Mouse (Mus musculus) liver, embryonic 13.5 days (tissue): ENCODE data around the gene Kcnq4. TPM values are rescaled to one million over a fixed set of nuclear protein-coding genes. Genes with fewer than 3 reads are reported as not detected.
A peak's percentile ranks its signal among the peaks of the same experiment; 100 is the strongest.

Experiments
- ATAC-seq: fragments of 200-750 bp; cut with Nextera tagmentation; 2 replicates; pipeline ENCODE4 v1.8.0; 2017; ENCODE audit warnings: low read depth, mild to moderate bottlenecking, moderate number of reproducible peaks, moderate library complexity
- DNase-seq: peaks from one replicate; pipeline ENCODE4 v3.0.0; 2022
- H3K27ac ChIP-seq: fragments of 300-500 bp; sonication (generic); 2 replicates; pipeline ENCODE4 v1.5.1; 2015; ENCODE audit warnings: moderate library complexity, mild to moderate bottlenecking, inconsistent platforms
- H3K27me3 ChIP-seq: fragments of 300-500 bp; sonication (generic); 2 replicates; pipeline ENCODE4 v1.6.1; 2015; ENCODE audit warnings: mild to moderate bottlenecking, inconsistent platforms
- H3K36me3 ChIP-seq: fragments of 300-500 bp; sonication (generic); 2 replicates; pipeline ENCODE4 v1.6.1; 2015; ENCODE audit warnings: mild to moderate bottlenecking, inconsistent platforms
- H3K4me1 ChIP-seq: fragments of 300-500 bp; sonication (generic); replicated peaks from 2 replicates; pipeline ENCODE4 v1.6.1; 2015; ENCODE audit warnings: inconsistent platforms
- H3K4me2 ChIP-seq: fragments of 300-500 bp; sonication (generic); 2 replicates; pipeline ENCODE4 v1.6.1; 2015; ENCODE audit warnings: inconsistent platforms, mild to moderate bottlenecking, moderate library complexity
- H3K4me3 ChIP-seq: fragments of 300-500 bp; sonication (generic); replicated peaks from 2 replicates; pipeline ENCODE4 v1.5.1; 2015; ENCODE audit warnings: mild to moderate bottlenecking, inconsistent platforms
- H3K9ac ChIP-seq: fragments of 300-500 bp; sonication (generic); 2 replicates; pipeline ENCODE4 v1.6.1; 2015; ENCODE audit warnings: mild to moderate bottlenecking, inconsistent platforms
- H3K9me3 ChIP-seq: fragments of 300-500 bp; sonication (generic); replicated peaks from 2 replicates; pipeline ENCODE4 v1.6.1; 2016; ENCODE audit warnings: inconsistent platforms
- WGBS: fragments of 180-500 bp; shearing (Covaris S2); methylation state at CpG from one replicate; pipeline ENCODE4 v1.1.7; 2015; ENCODE audit not compliant: insufficient replicate concordance; 5-methylcytosine and 5-hydroxymethylcytosine counted together
- polyA plus RNA-seq: library from polyadenylated mRNA; unstranded; fragments of >200 nt; fragmentation: Nextera tagmentation; extraction: Ambion mirVana; gene quantifications from 2 replicates; pipeline ENCODE4 v1.2.1, GENCODE M21; 2015

The Kcnq4 gene
- polyA plus RNA-seq, 1 experiment from 2014 or later, result 0.10 TPM

GRCm38 (mm10) chr4:120725516-120726090, 22.8 kb downstream of the Kcnq4 start:
- H3K36me3 ChIP-seq, result no peaks in the 10 kb centered on the region
- peaks cover 83% of the 10 kb centered on the region for H3K27me3 ChIP-seq
- 44% methylated on average over 5 of the region's 5 CpGs for WGBS
- H3K9me3 ChIP-seq, result no peaks in the 10 kb centered on the region
- no peak overlapping the region for H3K9ac ChIP-seq
- DNase-seq (no peak), ATAC-seq (no peak)
- peaks cover 8% of the 10 kb centered on the region for H3K4me1 ChIP-seq
- no peak overlapping the region for H3K4me3 ChIP-seq
- no peak overlapping the region; the same call in 1 of the 2 replicates for H3K27ac ChIP-seq
- no peak overlapping the region for H3K4me2 ChIP-seq

DNA sequence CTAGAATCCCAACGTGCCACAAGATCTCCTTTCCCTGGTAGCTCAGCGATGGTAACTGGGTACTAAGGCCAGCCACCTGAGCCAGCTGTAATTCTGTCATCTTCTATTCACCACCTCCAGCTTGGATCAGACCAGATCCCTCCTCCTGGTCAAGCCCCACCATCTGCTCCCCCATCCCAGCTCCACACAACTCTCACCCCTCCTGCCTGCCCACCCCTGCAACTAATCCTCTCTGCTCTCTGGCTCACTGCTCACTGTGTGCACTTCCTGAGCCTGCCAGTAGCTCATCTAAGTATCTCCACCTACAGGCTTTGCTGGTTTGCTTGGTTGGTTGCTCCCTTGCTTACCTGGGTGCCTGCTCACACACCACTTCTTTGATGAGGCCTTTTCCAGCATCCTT, 26.8 kb downstream of the Kcnq4 start:
- WGBS, result 42% methylated on average over 2 of the region's 2 CpGs
- H3K27ac ChIP-seq, result no peak overlapping the region
- DNase-seq, result no peak
- H3K4me2 ChIP-seq, result no peak overlapping the region
- H3K36me3 ChIP-seq, result no peaks in the 10 kb centered on the region
- H3K4me3 ChIP-seq, result no peak overlapping the region
- no peak for ATAC-seq
- no peak overlapping the region for H3K9ac ChIP-seq
- peaks cover 3% of the 10 kb centered on the region for H3K4me1 ChIP-seq
- no peaks in the 10 kb centered on the region for H3K9me3 ChIP-seq
- H3K27me3 ChIP-seq, result peaks cover 76% of the 10 kb centered on the region

- Histone ChIP-seq H3K9ac (no peak overlapping the region), H3K27ac (no peak overlapping the region), H3K4me1 (peaks cover 17% of the 10 kb centered on the region), H3K4me2 (no peak overlapping the region), H3K36me3 (no peaks in the 10 kb centered on the region), H3K9me3 (no peaks in the 10 kb centered on the region), H3K4me3 (no peak overlapping the region), H3K27me3 (peaks cover 77% of the 10 kb centered on the region)
- WGBS, result 35% methylated on average over 5 of the region's 5 CpGs
- DNase-seq, result no peak
- no peak for ATAC-seq
These were observed 29.3 kb downstream of the Kcnq4 start for GRCm38 (mm10) chr4:120719152-120719551.

- Histone ChIP-seq H3K9me3 (no peaks in the 10 kb centered on the region), H3K4me1 (peaks cover 23% of the 10 kb centered on the region), H3K4me2 (no peak overlapping the region), H3K9ac (no peak overlapping the region), H3K27ac (no peak overlapping the region), H3K27me3 (peaks cover 68% of the 10 kb centered on the region), H3K4me3 (no peak overlapping the region), H3K36me3 (no peaks in the 10 kb centered on the region)
- ATAC-seq (no peak), DNase-seq (no peak)
- WGBS, result 50% methylated on average over 8 of the region's 8 CpGs
These were observed 30.8 kb downstream of the Kcnq4 start for GRCm38 (mm10) chr4:120717591-120717990.

GRCm38 (mm10) chr4:120716765-120717164, 31.6 kb downstream of the Kcnq4 start:
- Histone ChIP-seq H3K27me3 (peaks cover 68% of the 10 kb centered on the region), H3K9ac (peak overlapping the region; percentile 40; the same call in 1 of the 2 replicates)

GRCm38 (mm10) chr4:120716141-120716571, 32.3 kb downstream of the Kcnq4 start:
- peak overlapping the region; percentile 40; the same call in 1 of the 2 replicates for H3K9ac ChIP-seq
- no peaks in the 10 kb centered on the region for H3K36me3 ChIP-seq
- peaks cover 68% of the 10 kb centered on the region for H3K27me3 ChIP-seq
- peaks cover 23% of the 10 kb centered on the region for H3K4me1 ChIP-seq
- peak overlapping the region; percentile 39 for H3K4me3 ChIP-seq
- H3K27ac ChIP-seq, result no peak overlapping the region
- 1% methylated on average over 12 of the region's 12 CpGs for WGBS
- peak; percentile 73 for DNase-seq
- H3K4me2 ChIP-seq, result peak overlapping the region; percentile 69
- peak; percentile 77 for ATAC-seq
- H3K9me3 ChIP-seq, result no peaks in the 10 kb centered on the region

More at GRCm38 (mm10) chr4:120716765-120717164, 31.6 kb downstream of the Kcnq4 start:
- H3K4me3 ChIP-seq, result peak overlapping the region; percentile 39
- peak overlapping the region; percentile 69 for H3K4me2 ChIP-seq
- DNase-seq (no peak), ATAC-seq (no peak)
- H3K36me3 ChIP-seq, result no peaks in the 10 kb centered on the region
- H3K9me3 ChIP-seq, result no peaks in the 10 kb centered on the region
- peaks cover 23% of the 10 kb centered on the region for H3K4me1 ChIP-seq
- H3K27ac ChIP-seq, result no peak overlapping the region
- 10% methylated on average over 12 of the region's 12 CpGs for WGBS

GRCm38 (mm10) chr4:120713856-120714497, 34.4 kb downstream of the Kcnq4 start:
- no peak overlapping the region for H3K27ac ChIP-seq
- 52% methylated on average over 6 of the region's 6 CpGs for WGBS
- no peak overlapping the region for H3K9ac ChIP-seq
- H3K4me2 ChIP-seq, result no peak overlapping the region
- ATAC-seq (0 out of 2 replicates have a peak, but pooled peaks have one; percentile 18), DNase-seq (no peak)
- H3K4me1 ChIP-seq, result peaks cover 23% of the 10 kb centered on the region
- H3K9me3 ChIP-seq, result no peaks in the 10 kb centered on the region
- no peak overlapping the region for H3K4me3 ChIP-seq
- peaks cover 84% of the 10 kb centered on the region for H3K27me3 ChIP-seq
- H3K36me3 ChIP-seq, result no peaks in the 10 kb centered on the region

- WGBS, result 84% methylated on average over 6 of the region's 6 CpGs
- no peak overlapping the region for H3K4me2 ChIP-seq
- H3K27ac ChIP-seq, result no peak overlapping the region
- H3K4me1 ChIP-seq, result peaks cover 23% of the 10 kb centered on the region
- no peaks in the 10 kb centered on the region for H3K36me3 ChIP-seq
- H3K4me3 ChIP-seq, result no peak overlapping the region
- ATAC-seq (no peak), DNase-seq (no peak)
- H3K9me3 ChIP-seq, result no peaks in the 10 kb centered on the region
- peaks cover 84% of the 10 kb centered on the region for H3K27me3 ChIP-seq
- H3K9ac ChIP-seq, result no peak overlapping the region
These were observed 35.4 kb downstream of the Kcnq4 start for GRCm38 (mm10) chr4:120713021-120713420.

DNA sequence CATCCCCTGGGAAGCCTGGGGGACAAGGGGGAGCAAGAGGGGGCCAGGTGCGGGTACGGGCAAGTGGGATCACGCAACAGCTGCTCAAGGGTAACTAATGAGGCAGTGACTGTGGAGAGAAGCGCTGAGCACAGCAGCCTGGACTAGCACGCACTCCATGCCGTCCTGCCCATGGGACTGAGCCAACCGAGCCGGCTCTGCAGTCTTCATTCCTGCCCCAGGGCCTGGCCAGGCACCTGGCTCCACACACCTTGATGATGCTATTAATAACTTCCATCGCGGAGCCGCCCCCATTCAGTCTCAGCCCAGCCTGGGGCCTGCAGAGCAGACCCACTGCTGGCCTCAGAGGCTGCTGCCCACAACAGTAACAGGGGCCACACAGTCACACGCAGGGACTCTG, 36.2 kb downstream of the Kcnq4 start:
- Histone ChIP-seq H3K27me3 (peaks cover 82% of the 10 kb centered on the region), H3K27ac (no peak overlapping the region), H3K9ac (no peak overlapping the region), H3K4me1 (peaks cover 23% of the 10 kb centered on the region), H3K36me3 (no peaks in the 10 kb centered on the region), H3K4me3 (no peak overlapping the region), H3K9me3 (no peaks in the 10 kb centered on the region), H3K4me2 (no peak overlapping the region)
- 78% methylated on average over 12 of the region's 12 CpGs for WGBS
- no peak for DNase-seq
- ATAC-seq, result no peak

DNA sequence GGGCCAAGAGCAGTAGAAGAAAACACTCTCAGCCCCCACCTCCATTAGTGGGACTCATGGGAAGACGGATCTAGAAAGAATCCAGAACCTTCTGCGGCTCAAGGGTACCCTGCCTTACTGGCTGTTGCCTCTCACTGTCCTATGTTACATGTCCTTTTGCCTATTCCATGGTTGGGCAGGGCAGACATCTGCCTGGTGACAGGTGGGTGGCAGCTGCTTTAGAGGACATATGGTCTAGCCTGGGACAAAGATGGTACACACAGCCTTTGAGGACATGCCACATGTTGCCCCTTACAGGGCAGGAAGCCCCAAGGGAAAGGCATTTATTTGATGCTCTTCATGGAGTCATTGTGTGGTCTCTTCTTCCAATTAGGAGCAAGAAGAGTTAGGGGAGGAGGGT, 45.9 kb downstream of the Kcnq4 start:
- H3K4me1 ChIP-seq, result peaks cover 19% of the 10 kb centered on the region
- no peaks in the 10 kb centered on the region for H3K9me3 ChIP-seq
- peaks cover 77% of the 10 kb centered on the region for H3K27me3 ChIP-seq
- H3K4me3 ChIP-seq, result no peak overlapping the region
- no peak overlapping the region for H3K9ac ChIP-seq
- no peak for ATAC-seq
- no peak for DNase-seq
- 73% methylated on average over 2 of the region's 2 CpGs for WGBS
- no peak overlapping the region for H3K27ac ChIP-seq
- no peak overlapping the region for H3K4me2 ChIP-seq
- no peaks in the 10 kb centered on the region for H3K36me3 ChIP-seq

DNA sequence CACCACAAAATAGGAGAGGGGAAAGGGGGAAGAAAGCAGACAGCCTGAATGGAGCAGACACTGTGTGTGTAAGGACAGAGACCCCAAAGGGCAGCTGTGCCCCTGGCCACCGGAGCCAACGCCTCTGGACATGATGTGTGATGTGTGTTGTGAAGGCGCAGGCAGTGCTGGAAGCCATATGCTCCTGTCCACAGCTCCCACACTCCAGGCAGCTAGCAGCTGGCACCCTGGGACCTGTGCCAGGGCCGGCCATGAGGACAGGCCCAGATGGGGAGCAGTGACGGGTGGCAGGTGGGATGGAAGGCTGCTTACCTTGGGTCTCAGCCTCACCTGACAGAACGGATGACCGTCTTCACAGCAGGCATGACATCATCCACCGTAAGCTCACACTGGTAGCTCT, 46.4 kb downstream of the Kcnq4 start:
- ATAC-seq, result no peak
- no peak for DNase-seq
- no peak overlapping the region for H3K4me3 ChIP-seq
- peaks cover 21% of the 10 kb centered on the region for H3K4me1 ChIP-seq
- H3K27me3 ChIP-seq, result peaks cover 81% of the 10 kb centered on the region
- no peaks in the 10 kb centered on the region for H3K9me3 ChIP-seq
- H3K27ac ChIP-seq, result no peak overlapping the region
- H3K9ac ChIP-seq, result no peak overlapping the region
- no peaks in the 10 kb centered on the region for H3K36me3 ChIP-seq
- WGBS, result 72% methylated on average over 8 of the region's 8 CpGs
- no peak overlapping the region for H3K4me2 ChIP-seq

DNA sequence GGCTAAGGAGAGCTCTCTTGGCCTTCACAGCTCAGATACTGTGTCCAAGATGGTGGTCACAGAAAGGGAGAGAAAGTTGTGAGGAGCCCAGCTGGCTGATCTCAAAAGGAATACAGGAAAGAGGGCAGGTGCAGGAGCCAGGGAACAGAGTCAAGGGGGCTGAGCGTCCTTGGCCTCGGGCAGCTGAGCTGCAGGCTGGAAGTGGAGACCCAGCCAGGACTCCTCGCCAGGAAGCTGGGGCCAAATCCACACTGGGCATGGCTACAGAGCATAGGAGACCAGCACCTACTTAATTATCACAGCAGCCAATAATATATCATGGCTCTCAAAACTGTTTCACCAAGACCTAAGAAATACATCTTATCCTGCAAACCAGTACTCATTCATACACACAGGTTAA, 47.2 kb downstream of the Kcnq4 start:
- ATAC-seq, result no peak
- no peaks in the 10 kb centered on the region for H3K9me3 ChIP-seq

More for the DNA sequence above, 47.2 kb downstream of the Kcnq4 start:
- Histone ChIP-seq H3K4me3 (no peak overlapping the region), H3K9ac (no peak overlapping the region), H3K36me3 (no peaks in the 10 kb centered on the region), H3K4me1 (peaks cover 21% of the 10 kb centered on the region), H3K27ac (no peak overlapping the region), H3K27me3 (peaks cover 86% of the 10 kb centered on the region), H3K4me2 (no peak overlapping the region)
- WGBS, result 61% methylated on average over 3 of the region's 3 CpGs
- no peak for DNase-seq
